Mouse (Mus musculus) liver, embryonic 14.5 days (tissue): ENCODE results near the gene Olfr1506.
"Not testable (repeated sequence)": the region's sequence is repeated elsewhere in the genome, so short reads cannot be mapped to it uniquely, and the experiment has no call there.

ENCODE experiments used
- CTCF ChIP-seq: IDR thresholded peaks from 2 replicates; pipeline ENCODE4 v1.5.1; 2016; ENCODE audit warnings: antibody characterized with exemption, low read depth, control low read depth
- EP300 ChIP-seq: IDR thresholded peaks from 2 replicates; pipeline ENCODE4 v1.6.1; 2016; ENCODE audit warnings: antibody characterized with exemption, low read depth

DNA sequence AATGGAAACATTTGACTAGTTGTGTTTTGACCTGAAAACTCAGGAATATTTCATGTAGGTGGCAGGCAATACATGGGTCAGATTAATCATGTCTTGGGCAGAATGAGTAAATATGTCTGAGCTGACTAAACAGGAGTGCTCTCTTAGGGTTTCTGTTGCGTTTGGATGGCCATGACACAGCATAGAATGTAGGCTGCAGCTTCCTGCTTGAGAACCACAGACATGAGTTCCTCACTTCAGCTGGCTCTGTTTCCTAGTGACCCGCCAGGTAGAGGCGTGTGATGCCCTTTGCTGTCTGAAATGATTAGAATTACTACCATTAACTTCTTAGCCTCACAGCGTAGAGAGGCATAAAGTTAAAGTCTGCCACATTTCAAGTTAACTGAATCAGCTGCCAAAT lies 24.7 kb downstream of the Olfr1506 start:
- not testable (repeated sequence) for TF ChIP-seq CTCF, EP300
